Mouse (Mus musculus) adrenal gland, postnatal 25 days (tissue): ENCODE results near the gene Ten1. TPM values are rescaled to one million over a fixed set of nuclear protein-coding genes. Genes with fewer than 3 reads are reported as not detected.

Source experiments
- DNase-seq: peaks from one replicate; pipeline ENCODE4 v3.0.0; 2021; ENCODE audit warnings: mixed read lengths
- total RNA-seq: library from RNA; stranded (reverse); gene quantifications from 2 replicates; pipeline ENCODE4 v1.2.3, GENCODE M21; 2021

Ten1 gene
- total RNA-seq, 1 experiment from 2014 or later = 27.1 TPM

- no peak for DNase-seq
These were observed 1.6 kb upstream of the Ten1 start for GRCm38 (mm10) chr11:116196866-116197583.

GRCm38 (mm10) chr11:116197584-116197906 is 1.1 kb upstream of the Ten1 start:
- DNase-seq = no peak

GRCm38 (mm10) chr11:116198132-116198531 is 523 bp upstream of the Ten1 start:
- no peak for DNase-seq

GRCm38 (mm10) chr11:116201151-116201550 is 2.5 kb downstream of the Ten1 start:
- DNase-seq = no peak

- no peak for DNase-seq
These were observed 4.5 kb downstream of the Ten1 start for GRCm38 (mm10) chr11:116203150-116203549.

- DNase-seq = no peak
These were observed 8.0 kb downstream of the Ten1 start for GRCm38 (mm10) chr11:116206678-116207077.

- no peak for DNase-seq
These were observed 10.0 kb downstream of the Ten1 start for GRCm38 (mm10) chr11:116208660-116209059.

- no peak for DNase-seq
These were observed 10.6 kb downstream of the Ten1 start for GRCm38 (mm10) chr11:116209257-116209656.

- no peak for DNase-seq
These were observed 12.0 kb downstream of the Ten1 start for GRCm38 (mm10) chr11:116210696-116211095.

GRCm38 (mm10) chr11:116212847-116213246 is 14.2 kb downstream of the Ten1 start:
- DNase-seq = no peak

- DNase-seq = no peak
These were observed 15.3 kb downstream of the Ten1 start for GRCm38 (mm10) chr11:116213877-116214510.

- DNase-seq = no peak
These were observed 16.5 kb downstream of the Ten1 start for GRCm38 (mm10) chr11:116215181-116215580.

GRCm38 (mm10) chr11:116215991-116216390 is 17.3 kb downstream of the Ten1 start:
- DNase-seq = no peak

GRCm38 (mm10) chr11:116216549-116216948 is 17.9 kb downstream of the Ten1 start:
- no peak for DNase-seq

- no peak for DNase-seq
These were observed 19.6 kb downstream of the Ten1 start for GRCm38 (mm10) chr11:116218263-116218662.

GRCm38 (mm10) chr11:116218737-116219400 is 20.2 kb downstream of the Ten1 start:
- peak; percentile 93 for DNase-seq

GRCm38 (mm10) chr11:116219885-116220284 is 21.2 kb downstream of the Ten1 start:
- DNase-seq = peak; percentile 65

GRCm38 (mm10) chr11:116221931-116222739 is 23.5 kb downstream of the Ten1 start:
- DNase-seq = peak; percentile 33

GRCm38 (mm10) chr11:116222740-116223059 is 24.0 kb downstream of the Ten1 start:
- DNase-seq = no peak

GRCm38 (mm10) chr11:116226414-116226813 is 27.8 kb downstream of the Ten1 start:
- DNase-seq = peak; percentile 88

- DNase-seq = no peak
These were observed 30.0 kb downstream of the Ten1 start for GRCm38 (mm10) chr11:116228699-116229098.

- DNase-seq = no peak
These were observed 33.8 kb downstream of the Ten1 start for GRCm38 (mm10) chr11:116232427-116232826.

GRCm38 (mm10) chr11:116234901-116235300 is 36.2 kb downstream of the Ten1 start:
- DNase-seq = no peak
